Mouse (Mus musculus) midbrain, embryonic 16.5 days (tissue): Measurements from ENCODE around the gene Setdb2. TPM values are rescaled to one million over a fixed set of nuclear protein-coding genes. Genes with fewer than 3 reads are reported as not detected.
"Not testable (repeated sequence)": the region's sequence is repeated elsewhere in the genome, so short reads cannot be mapped to it uniquely, and the experiment has no call there.

Experiments
- ATAC-seq: fragments of 200-750 bp; cut with Nextera tagmentation; 2 replicates; pipeline ENCODE4 v1.8.0; 2017; ENCODE audit warnings: moderate TSS enrichment
- H3K27ac ChIP-seq: fragments of 300-500 bp; sonication (generic); 2 replicates; pipeline ENCODE4 v1.5.1; 2014; ENCODE audit warnings: mild to moderate bottlenecking, low read length, mixed read lengths
- H3K27me3 ChIP-seq: fragments of 300-500 bp; sonication (generic); 2 replicates; pipeline ENCODE4 v1.6.1; 2014; ENCODE audit warnings: low read depth, low read length, mixed read lengths; ENCODE audit not compliant: control insufficient read depth, insufficient read depth
- H3K36me3 ChIP-seq: fragments of 300-500 bp; sonication (generic); 2 replicates; pipeline ENCODE4 v1.6.1; 2014; ENCODE audit warnings: mild to moderate bottlenecking, low read length, moderate library complexity, mixed read lengths; ENCODE audit not compliant: control insufficient read depth, insufficient read depth
- H3K4me1 ChIP-seq: fragments of 300-500 bp; sonication (generic); 2 replicates; pipeline ENCODE4 v1.6.1; 2014; ENCODE audit warnings: mild to moderate bottlenecking, low read length, mixed read lengths; ENCODE audit not compliant: control insufficient read depth, insufficient read depth
- H3K4me2 ChIP-seq: fragments of 300-500 bp; sonication (generic); 2 replicates; pipeline ENCODE4 v1.6.1; 2014; ENCODE audit warnings: mild to moderate bottlenecking, low read length, mixed read lengths
- H3K4me3 ChIP-seq: fragments of 300-500 bp; sonication (generic); 2 replicates; pipeline ENCODE4 v1.5.1; 2014; ENCODE audit warnings: low read depth, mild to moderate bottlenecking, low read length, moderate library complexity, mixed read lengths
- H3K9ac ChIP-seq: fragments of 300-500 bp; sonication (generic); 2 replicates; pipeline ENCODE4 v1.6.1; 2014; ENCODE audit warnings: low read depth, low read length, mixed read lengths
- H3K9me3 ChIP-seq: fragments of 300-500 bp; sonication (generic); replicated peaks from 2 replicates; pipeline ENCODE4 v1.6.1; 2014; ENCODE audit warnings: mild to moderate bottlenecking, low read length, mixed read lengths; ENCODE audit not compliant: control insufficient read depth, poor library complexity, severe bottlenecking
- WGBS: fragments of 180-500 bp; shearing (Covaris S2); extraction: QIAGEN DNeasy Blood & Tissue Kit; methylation state at CpG from one replicate; pipeline ENCODE4 v1.1.7; 2014; 5-methylcytosine and 5-hydroxymethylcytosine counted together
- polyA plus RNA-seq: library from polyadenylated mRNA; unstranded; fragments of >200 nt; fragmentation: Nextera tagmentation; extraction: Ambion mirVana; gene quantifications from 2 replicates; pipeline ENCODE4 v1.2.1, GENCODE M21; 2015

Setdb2 gene
- polyA plus RNA-seq, 1 experiment from 2014 or later, result 6.0 TPM

- Histone ChIP-seq H3K9me3 (no peaks in the 10 kb centered on the region), H3K9ac (peak overlapping the region; percentile 81), H3K27me3 (no peaks in the 10 kb centered on the region), H3K36me3 (no peaks in the 10 kb centered on the region), H3K4me2 (peak overlapping the region; percentile 73), H3K4me3 (peak overlapping the region; percentile 81), H3K27ac (no peak overlapping the region), H3K4me1 (peaks cover 6% of the 10 kb centered on the region)
- 18% methylated on average over 7 of the region's 7 CpGs for WGBS
- peak; percentile 0; the same call in 1 of the 2 replicates for ATAC-seq
Observed at GRCm38 (mm10) chr14:59440039-59440438, 645 bp downstream of the Setdb2 start.

- no peak overlapping the region for H3K27ac ChIP-seq
- H3K36me3 ChIP-seq, result no peaks in the 10 kb centered on the region
- no peak for ATAC-seq
- peaks cover 6% of the 10 kb centered on the region for H3K4me1 ChIP-seq
- no peak overlapping the region for H3K4me2 ChIP-seq
- H3K4me3 ChIP-seq, result no peak overlapping the region
- H3K27me3 ChIP-seq, result no peaks in the 10 kb centered on the region
- 90% methylated on average over 2 of the region's 2 CpGs for WGBS
- no peak overlapping the region for H3K9ac ChIP-seq
- no peaks in the 10 kb centered on the region for H3K9me3 ChIP-seq
Observed at GRCm38 (mm10) chr14:59438505-59438904, 2.2 kb downstream of the Setdb2 start.

GRCm38 (mm10) chr14:59437398-59437797 lies 3.3 kb downstream of the Setdb2 start:
- no peak overlapping the region for H3K4me3 ChIP-seq
- no peak overlapping the region for H3K27ac ChIP-seq
- ATAC-seq, result no peak
- no peak overlapping the region for H3K4me2 ChIP-seq
- no peaks in the 10 kb centered on the region for H3K36me3 ChIP-seq
- no peaks in the 10 kb centered on the region for H3K27me3 ChIP-seq
- H3K4me1 ChIP-seq, result peaks cover 6% of the 10 kb centered on the region
- no peaks in the 10 kb centered on the region for H3K9me3 ChIP-seq
- 94% methylated on average over 3 of the region's 3 CpGs for WGBS
- no peak overlapping the region for H3K9ac ChIP-seq

GRCm38 (mm10) chr14:59435206-59435605 lies 5.5 kb downstream of the Setdb2 start:
- Histone ChIP-seq H3K36me3 (no peaks in the 10 kb centered on the region), H3K4me1 (peaks cover 4% of the 10 kb centered on the region), H3K9ac (no peak overlapping the region), H3K4me2 (no peak overlapping the region), H3K4me3 (no peak overlapping the region), H3K9me3 (no peaks in the 10 kb centered on the region), H3K27ac (no peak overlapping the region), H3K27me3 (no peaks in the 10 kb centered on the region)
- ATAC-seq, result no peak

- H3K9me3 ChIP-seq, result no peaks in the 10 kb centered on the region
- H3K36me3 ChIP-seq, result no peaks in the 10 kb centered on the region
- 70% methylated on average over 2 of the region's 2 CpGs for WGBS
- no peak for ATAC-seq
- H3K4me1 ChIP-seq, result no peaks in the 10 kb centered on the region
- H3K27me3 ChIP-seq, result no peaks in the 10 kb centered on the region
- no peak overlapping the region for H3K4me3 ChIP-seq
- no peak overlapping the region for H3K4me2 ChIP-seq
- no peak overlapping the region for H3K27ac ChIP-seq
- no peak overlapping the region for H3K9ac ChIP-seq
Observed at GRCm38 (mm10) chr14:59433902-59434301, 6.8 kb downstream of the Setdb2 start.

- Histone ChIP-seq H3K9ac (no peak overlapping the region), H3K27ac (no peak overlapping the region), H3K27me3 (no peaks in the 10 kb centered on the region), H3K4me3 (no peak overlapping the region), H3K4me1 (no peaks in the 10 kb centered on the region), H3K9me3 (no peaks in the 10 kb centered on the region), H3K4me2 (no peak overlapping the region), H3K36me3 (no peaks in the 10 kb centered on the region)
- WGBS, result 94% methylated on average over 1 of the region's 1 CpGs
- ATAC-seq, result no peak
Observed at GRCm38 (mm10) chr14:59430556-59430955, 10.1 kb downstream of the Setdb2 start.

GRCm38 (mm10) chr14:59422912-59423663 lies 17.6 kb downstream of the Setdb2 start:
- H3K4me1 ChIP-seq, result no peaks in the 10 kb centered on the region
- no peak overlapping the region for H3K27ac ChIP-seq
- H3K4me2 ChIP-seq, result no peak overlapping the region
- no peak overlapping the region for H3K9ac ChIP-seq
- no peak overlapping the region for H3K4me3 ChIP-seq
- no peaks in the 10 kb centered on the region for H3K27me3 ChIP-seq
- no peaks in the 10 kb centered on the region for H3K36me3 ChIP-seq
- no peaks in the 10 kb centered on the region for H3K9me3 ChIP-seq
- WGBS, result 84% methylated on average over 11 of the region's 11 CpGs
- no peak for ATAC-seq

- Histone ChIP-seq H3K9me3 (no peaks in the 10 kb centered on the region), H3K9ac (no peak overlapping the region), H3K27ac (no peak overlapping the region), H3K36me3 (no peaks in the 10 kb centered on the region), H3K4me1 (no peaks in the 10 kb centered on the region), H3K27me3 (no peaks in the 10 kb centered on the region), H3K4me2 (no peak overlapping the region), H3K4me3 (no peak overlapping the region)
- no peak for ATAC-seq
- 92% methylated on average over 4 of the region's 4 CpGs for WGBS
Observed at GRCm38 (mm10) chr14:59418171-59418570, 22.5 kb downstream of the Setdb2 start.

- not testable (repeated sequence) for H3K4me2 ChIP-seq, H3K9me3 ChIP-seq, H3K27ac ChIP-seq, H3K36me3 ChIP-seq, H3K9ac ChIP-seq, H3K4me3 ChIP-seq, ATAC-seq, H3K27me3 ChIP-seq, H3K4me1 ChIP-seq
- WGBS, result 93% methylated on average over 2 of the region's 2 CpGs
Observed at GRCm38 (mm10) chr14:59414979-59415378, 25.7 kb downstream of the Setdb2 start.
